Mouse (Mus musculus) kidney, embryonic 15.5 days (tissue): Measurements from ENCODE around the gene Fam124a. TPM values are rescaled to one million over a fixed set of nuclear protein-coding genes. Genes with fewer than 3 reads are reported as not detected.

Experiments
- ATAC-seq: fragments of 200-750 bp; cut with Nextera tagmentation; replicated peaks from 2 replicates; pipeline ENCODE4 v1.8.0; 2017; ENCODE audit warnings: moderate TSS enrichment; ENCODE audit not compliant: low FRiP score
- H3K27ac ChIP-seq: fragments of 300-500 bp; sonication (generic); 2 replicates; pipeline ENCODE4 v1.5.1; 2015; ENCODE audit warnings: mild to moderate bottlenecking, inconsistent platforms
- H3K27me3 ChIP-seq: fragments of 300-500 bp; sonication (generic); 2 replicates; pipeline ENCODE4 v1.6.1; 2015; ENCODE audit warnings: inconsistent platforms
- H3K36me3 ChIP-seq: fragments of 300-500 bp; sonication (generic); 2 replicates; pipeline ENCODE4 v1.6.1; 2015; ENCODE audit warnings: inconsistent platforms
- H3K4me1 ChIP-seq: fragments of 300-500 bp; sonication (generic); 2 replicates; pipeline ENCODE4 v1.6.1; 2015; ENCODE audit warnings: inconsistent platforms
- H3K4me2 ChIP-seq: fragments of 300-500 bp; sonication (generic); 2 replicates; pipeline ENCODE4 v1.6.1; 2015; ENCODE audit warnings: moderate library complexity, mild to moderate bottlenecking, inconsistent platforms
- H3K4me3 ChIP-seq: fragments of 300-500 bp; sonication (generic); replicated peaks from 2 replicates; pipeline ENCODE4 v1.5.1; 2015; ENCODE audit warnings: mild to moderate bottlenecking, inconsistent platforms
- H3K9ac ChIP-seq: fragments of 300-500 bp; sonication (generic); 2 replicates; pipeline ENCODE4 v1.6.1; 2015; ENCODE audit warnings: mild to moderate bottlenecking, inconsistent platforms
- H3K9me3 ChIP-seq: fragments of 300-500 bp; sonication (generic); replicated peaks from 2 replicates; pipeline ENCODE4 v1.6.1; 2016; ENCODE audit warnings: inconsistent platforms
- WGBS: fragments of 180-500 bp; shearing (Covaris S2); methylation state at CpG from one replicate; pipeline ENCODE4 v1.1.7; 2015; ENCODE audit warnings: mixed read lengths; 5-methylcytosine and 5-hydroxymethylcytosine counted together
- polyA plus RNA-seq: library from polyadenylated mRNA; unstranded; fragments of >200 nt; fragmentation: Nextera tagmentation; extraction: Ambion mirVana; gene quantifications from 2 replicates; pipeline ENCODE4 v1.2.1, GENCODE M21; 2015

Fam124a gene
- polyA plus RNA-seq, 1 experiment from 2014 or later = 7.4 TPM

DNA sequence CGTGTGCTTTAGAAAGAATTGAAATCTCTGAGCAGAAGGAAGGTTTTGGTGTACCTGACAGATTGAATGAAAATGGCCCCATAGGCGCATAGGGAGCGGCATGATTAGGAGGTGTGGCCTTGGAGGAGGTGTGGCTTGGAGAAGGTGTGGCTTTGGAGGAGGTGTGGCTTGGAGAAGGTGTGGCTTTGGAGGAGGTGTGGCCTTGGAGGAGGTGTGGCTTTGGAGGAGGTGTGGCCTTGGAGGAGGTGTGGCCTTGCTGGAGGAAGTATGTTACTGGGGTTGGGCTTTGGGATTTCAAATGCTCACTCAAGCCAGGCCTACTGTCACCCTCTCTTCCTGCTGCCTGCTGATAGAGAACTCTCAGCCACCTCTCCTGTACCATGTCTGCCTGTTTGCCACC, 25.4 kb downstream of the Fam124a start:
- Histone ChIP-seq H3K27ac (no peak overlapping the region), H3K9ac (no peak overlapping the region), H3K4me2 (no peak overlapping the region), H3K4me1 (no peaks in the 10 kb centered on the region; the same call in 1 of the 2 replicates), H3K27me3 (no peaks in the 10 kb centered on the region), H3K4me3 (no peak overlapping the region), H3K36me3 (no peaks in the 10 kb centered on the region), H3K9me3 (no peaks in the 10 kb centered on the region)
- WGBS = 92% methylated on average over 3 of the region's 3 CpGs
- ATAC-seq = no peak

DNA sequence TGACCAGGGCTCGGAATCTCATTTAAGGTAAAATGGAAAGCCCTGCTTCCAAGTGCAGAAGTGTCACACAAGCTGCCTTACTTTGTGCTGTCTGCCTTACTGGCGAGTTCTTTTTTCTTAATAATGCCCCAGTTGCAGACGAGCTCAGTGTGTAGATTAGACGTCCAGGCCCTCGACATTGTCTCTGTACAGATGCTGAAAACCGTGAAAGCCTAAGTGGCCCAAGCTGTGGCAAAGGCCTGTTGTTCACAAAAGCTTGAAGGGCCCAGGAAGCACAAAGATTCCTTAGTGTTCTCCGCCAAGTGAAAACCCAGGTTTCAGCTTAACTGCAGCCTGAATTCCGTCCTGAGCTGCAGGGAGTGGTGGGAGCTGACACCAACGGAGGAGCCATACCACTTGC, 26.2 kb downstream of the Fam124a start:
- no peak overlapping the region for H3K4me3 ChIP-seq
- H3K9ac ChIP-seq = no peak overlapping the region
- H3K9me3 ChIP-seq = no peaks in the 10 kb centered on the region
- H3K27ac ChIP-seq = no peak overlapping the region
- H3K4me1 ChIP-seq = no peaks in the 10 kb centered on the region; the same call in 1 of the 2 replicates
- ATAC-seq = no peak
- no peaks in the 10 kb centered on the region for H3K36me3 ChIP-seq
- no peak overlapping the region for H3K4me2 ChIP-seq
- no peaks in the 10 kb centered on the region for H3K27me3 ChIP-seq
- 73% methylated on average over 9 of the region's 9 CpGs for WGBS

DNA sequence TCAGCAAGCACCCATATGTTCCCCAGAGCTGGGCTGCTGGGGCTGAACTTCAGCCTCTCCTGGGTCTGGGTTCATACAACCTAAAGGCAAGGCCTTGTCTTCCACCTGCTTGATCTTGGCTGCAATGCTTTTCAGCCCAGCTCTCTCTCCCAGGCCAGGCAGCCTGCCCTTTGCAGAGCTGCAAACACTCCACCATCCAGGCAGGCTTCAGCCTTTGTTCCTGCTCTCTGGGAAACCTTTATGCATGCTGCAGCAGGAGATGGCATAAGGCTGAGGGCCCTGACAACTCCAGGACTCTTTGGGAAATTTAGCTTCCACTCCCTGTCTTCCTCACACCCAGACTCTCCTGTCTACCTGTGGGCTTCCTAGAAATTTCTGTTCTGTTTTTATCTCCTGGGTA, 29.1 kb downstream of the Fam124a start:
- H3K27me3 ChIP-seq = no peaks in the 10 kb centered on the region
- peaks cover 3% of the 10 kb centered on the region; the same call in 1 of the 2 replicates for H3K4me1 ChIP-seq
- ATAC-seq = no peak
- H3K36me3 ChIP-seq = no peaks in the 10 kb centered on the region
- H3K27ac ChIP-seq = peak overlapping the region; percentile 60
- H3K9me3 ChIP-seq = no peaks in the 10 kb centered on the region
- no peak overlapping the region for H3K9ac ChIP-seq
- H3K4me2 ChIP-seq = no peak overlapping the region
- H3K4me3 ChIP-seq = no peak overlapping the region

DNA sequence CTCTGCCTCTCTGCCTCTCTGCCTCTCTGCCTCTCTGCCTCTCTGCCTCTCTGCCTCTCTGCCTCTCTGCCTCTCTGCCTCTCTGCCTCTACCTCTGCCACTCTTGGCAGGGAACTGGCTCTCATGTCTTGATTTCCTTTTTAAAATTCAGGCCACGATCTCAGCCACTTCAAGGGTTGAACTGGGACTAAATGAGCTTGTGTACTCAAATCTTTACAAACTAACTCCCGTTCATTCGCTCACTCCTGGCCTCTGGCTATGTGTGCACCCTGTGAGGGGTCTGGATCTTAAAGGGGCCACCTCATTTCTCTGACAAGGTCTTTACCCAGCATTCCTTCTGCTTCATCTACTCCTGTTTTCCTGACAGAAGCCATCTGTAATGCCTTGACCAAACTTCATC, 29.8 kb downstream of the Fam124a start:
- Histone ChIP-seq H3K4me2 (no peak overlapping the region), H3K4me1 (peaks cover 3% of the 10 kb centered on the region; the same call in 1 of the 2 replicates), H3K9ac (no peak overlapping the region), H3K27me3 (no peaks in the 10 kb centered on the region), H3K4me3 (no peak overlapping the region), H3K9me3 (no peaks in the 10 kb centered on the region), H3K36me3 (no peaks in the 10 kb centered on the region), H3K27ac (peak overlapping the region; percentile 60; the same call in 1 of the 2 replicates)
- 46% methylated on average over 3 of the region's 3 CpGs for WGBS
- ATAC-seq = no peak

DNA sequence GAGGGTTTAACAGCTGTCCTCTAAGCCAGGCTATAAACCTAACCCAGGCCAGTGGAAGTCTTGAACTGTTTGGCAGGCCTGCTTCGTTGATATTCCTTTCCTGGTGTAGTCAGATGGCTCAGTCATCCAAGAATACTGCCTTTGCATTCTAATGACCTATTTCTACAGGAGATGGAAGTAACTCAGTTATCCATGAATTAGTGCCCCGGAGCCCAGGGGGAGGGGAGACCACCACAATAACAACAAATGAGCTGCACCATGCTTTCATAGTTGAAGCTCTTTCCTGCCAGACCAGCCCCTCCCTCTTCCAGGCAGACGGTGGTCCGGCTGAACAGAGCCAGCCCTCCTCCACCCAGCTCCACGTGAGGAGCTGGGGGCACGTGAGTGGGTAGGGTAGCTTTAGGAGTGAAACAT, 44.6 kb downstream of the Fam124a start:
- Histone ChIP-seq H3K9ac (no peak overlapping the region), H3K4me1 (0 out of 2 replicates have a peak, but pooled peaks cover 8% of the 10 kb centered on the region), H3K4me3 (no peak overlapping the region), H3K27ac (no peak overlapping the region), H3K9me3 (no peaks in the 10 kb centered on the region), H3K36me3 (no peaks in the 10 kb centered on the region), H3K27me3 (no peaks in the 10 kb centered on the region), H3K4me2 (no peak overlapping the region)
- 34% methylated on average over 6 of the region's 6 CpGs for WGBS
- ATAC-seq = no peak

DNA sequence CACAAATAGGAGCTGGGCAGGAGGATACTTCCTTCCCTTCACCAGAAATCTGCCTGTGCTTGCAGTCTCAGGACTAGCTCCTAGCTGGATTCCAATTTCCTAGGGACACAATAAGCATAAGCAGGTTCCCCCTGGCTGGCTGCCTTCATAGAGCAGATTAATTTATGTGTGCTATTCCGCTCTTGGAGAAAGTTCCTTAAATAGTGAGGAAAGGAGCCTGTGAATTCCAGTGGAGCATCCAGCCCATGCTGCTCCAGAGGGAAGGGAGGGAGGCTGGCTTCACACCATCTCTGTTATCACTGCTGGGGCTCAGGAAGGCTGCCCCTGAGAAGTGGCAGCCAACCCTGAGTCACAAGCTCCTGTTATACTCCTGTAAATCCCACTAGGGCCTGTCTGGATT, 46.7 kb downstream of the Fam124a start:
- no peak overlapping the region for H3K4me2 ChIP-seq
- H3K9me3 ChIP-seq = no peaks in the 10 kb centered on the region
- no peak overlapping the region for H3K4me3 ChIP-seq
- ATAC-seq = no peak
- no peak overlapping the region for H3K27ac ChIP-seq
- H3K9ac ChIP-seq = no peak overlapping the region
- 43% methylated on average over 1 of the region's 1 CpGs for WGBS
- H3K4me1 ChIP-seq = 0 out of 2 replicates have a peak, but pooled peaks cover 8% of the 10 kb centered on the region
- H3K27me3 ChIP-seq = no peaks in the 10 kb centered on the region
- H3K36me3 ChIP-seq = no peaks in the 10 kb centered on the region

DNA sequence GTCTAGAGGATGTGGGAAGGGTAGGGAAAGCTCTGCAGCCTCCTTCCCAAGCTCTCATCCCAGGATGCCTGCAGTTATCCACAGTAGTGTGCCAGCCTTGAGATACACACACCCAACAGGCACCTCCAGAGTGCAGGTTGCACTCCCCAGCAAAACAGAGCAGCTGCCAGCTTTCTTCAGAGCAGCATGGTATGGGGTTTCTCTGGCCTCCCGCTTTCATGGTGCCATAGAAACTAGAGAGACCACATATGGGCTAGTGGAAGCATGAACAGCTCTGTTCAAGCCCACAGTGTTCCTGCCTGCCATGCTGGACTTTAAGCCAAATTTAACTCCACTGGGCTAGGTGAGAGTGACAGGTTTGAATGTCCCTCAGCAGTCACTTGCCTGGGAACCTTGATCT, 47.3 kb downstream of the Fam124a start:
- no peak for ATAC-seq
- WGBS = 93% methylated on average over 1 of the region's 1 CpGs

DNA sequence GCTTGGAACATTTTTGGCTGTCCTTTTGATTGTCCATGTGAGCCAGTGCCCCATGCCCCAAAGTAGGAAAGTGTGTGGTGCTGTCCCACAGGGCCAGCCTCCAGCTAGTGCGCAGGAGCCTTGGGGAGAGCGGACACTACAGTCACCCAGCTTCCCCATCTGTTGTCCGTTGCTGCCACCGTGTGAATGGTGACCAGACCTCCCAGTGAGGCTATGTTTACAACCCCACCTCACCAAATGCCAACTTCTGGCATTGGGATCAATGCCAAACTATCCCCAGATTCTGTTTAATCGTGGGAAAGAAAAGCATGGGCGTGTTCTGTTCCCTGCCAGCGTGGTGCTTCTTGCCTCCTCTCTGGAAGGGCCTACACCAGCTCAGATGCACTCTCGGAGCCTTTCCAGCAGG, 52.3 kb downstream of the Fam124a start:
- Histone ChIP-seq H3K9ac (no peak overlapping the region), H3K4me3 (no peak overlapping the region), H3K27ac (no peak overlapping the region), H3K4me2 (no peak overlapping the region), H3K36me3 (no peaks in the 10 kb centered on the region), H3K27me3 (no peaks in the 10 kb centered on the region), H3K4me1 (no peaks in the 10 kb centered on the region), H3K9me3 (no peaks in the 10 kb centered on the region)
- no peak for ATAC-seq
- 72% methylated on average over 8 of the region's 8 CpGs for WGBS

More for the DNA sequence above, 47.3 kb downstream of the Fam124a start:
- H3K36me3 ChIP-seq = no peaks in the 10 kb centered on the region
- no peak overlapping the region for H3K27ac ChIP-seq
- no peaks in the 10 kb centered on the region for H3K9me3 ChIP-seq
- 0 out of 2 replicates have a peak, but pooled peaks cover 8% of the 10 kb centered on the region for H3K4me1 ChIP-seq
- H3K9ac ChIP-seq = no peak overlapping the region
- H3K27me3 ChIP-seq = no peaks in the 10 kb centered on the region
- no peak overlapping the region for H3K4me2 ChIP-seq
- no peak overlapping the region for H3K4me3 ChIP-seq

DNA sequence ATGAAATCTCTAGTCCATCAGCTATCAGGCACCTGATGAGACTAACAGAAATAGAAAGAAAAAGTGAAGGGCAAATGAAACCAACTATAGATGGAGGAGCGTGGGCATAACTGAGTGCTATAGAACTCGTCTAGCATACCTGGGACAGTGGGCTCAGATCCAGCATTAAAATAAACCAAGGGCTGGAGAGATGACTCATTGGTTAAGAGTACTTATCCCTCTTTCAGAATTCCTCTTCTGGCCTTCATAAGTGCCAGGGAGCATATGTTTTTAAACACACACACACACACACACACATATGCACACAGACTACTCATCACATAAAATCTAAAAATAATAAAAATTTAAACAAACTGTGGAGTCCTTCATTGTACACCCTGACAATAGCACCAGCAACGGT, 54.4 kb downstream of the Fam124a start:
- 86% methylated on average over 3 of the region's 3 CpGs for WGBS
- ATAC-seq = no peak

DNA sequence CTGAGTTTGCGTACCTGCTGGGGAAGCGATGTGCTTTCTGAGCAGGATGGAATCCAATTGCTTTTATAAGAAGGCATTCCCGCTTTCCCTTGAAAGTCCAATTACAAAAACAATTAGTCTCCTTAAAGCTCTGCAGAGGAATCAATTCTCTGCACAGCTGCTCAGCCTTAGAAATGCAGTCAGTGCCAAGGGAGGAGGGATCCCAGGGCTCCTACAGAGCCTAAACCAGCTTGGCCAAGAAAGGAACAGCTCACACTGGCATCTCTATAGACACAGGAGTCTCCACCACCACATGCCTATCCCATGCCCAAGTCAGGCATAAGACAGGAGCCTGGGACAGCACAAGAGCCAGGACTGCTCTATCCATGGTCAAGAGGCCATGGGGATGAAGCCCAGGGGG, 66.9 kb downstream of the Fam124a start:
- Histone ChIP-seq H3K27me3 (no peaks in the 10 kb centered on the region), H3K4me1 (no peaks in the 10 kb centered on the region), H3K4me3 (no peak overlapping the region), H3K27ac (no peak overlapping the region), H3K36me3 (no peaks in the 10 kb centered on the region), H3K9me3 (no peaks in the 10 kb centered on the region), H3K9ac (no peak overlapping the region), H3K4me2 (no peak overlapping the region)
- 85% methylated on average over 3 of the region's 3 CpGs for WGBS
- no peak for ATAC-seq

More for the DNA sequence above, 54.4 kb downstream of the Fam124a start:
- H3K4me1 ChIP-seq = no peaks in the 10 kb centered on the region
- H3K4me3 ChIP-seq = no peak overlapping the region
- no peaks in the 10 kb centered on the region for H3K27me3 ChIP-seq
- no peak overlapping the region for H3K9ac ChIP-seq
- H3K4me2 ChIP-seq = no peak overlapping the region
- no peaks in the 10 kb centered on the region for H3K9me3 ChIP-seq
- no peaks in the 10 kb centered on the region for H3K36me3 ChIP-seq
- H3K27ac ChIP-seq = no peak overlapping the region

DNA sequence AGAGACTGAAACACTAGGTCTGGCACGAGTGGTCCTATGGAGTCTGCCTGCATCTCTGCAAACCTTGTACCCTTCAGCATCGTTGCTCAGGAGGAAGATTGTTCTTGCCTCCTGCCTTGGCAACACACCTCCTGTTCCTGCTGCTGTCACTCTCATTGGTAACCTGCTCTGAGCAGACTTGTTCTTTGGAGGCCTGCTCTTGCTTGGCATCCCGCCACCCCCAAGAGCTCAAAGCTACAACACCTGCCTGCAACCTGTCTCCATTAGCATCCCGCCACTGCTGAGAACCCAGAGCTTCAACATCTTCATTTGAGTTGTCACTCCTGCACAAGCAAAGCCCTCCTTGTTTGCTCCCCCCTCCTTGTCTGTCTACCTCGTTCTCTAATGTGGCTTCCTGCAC, 72.4 kb downstream of the Fam124a start:
- 91% methylated on average over 5 of the region's 5 CpGs for WGBS
- Histone ChIP-seq H3K4me1 (no peaks in the 10 kb centered on the region), H3K4me2 (no peak overlapping the region), H3K27me3 (no peaks in the 10 kb centered on the region), H3K4me3 (no peak overlapping the region), H3K9ac (no peak overlapping the region), H3K27ac (no peak overlapping the region), H3K36me3 (no peaks in the 10 kb centered on the region), H3K9me3 (no peaks in the 10 kb centered on the region)
- no peak for ATAC-seq

DNA sequence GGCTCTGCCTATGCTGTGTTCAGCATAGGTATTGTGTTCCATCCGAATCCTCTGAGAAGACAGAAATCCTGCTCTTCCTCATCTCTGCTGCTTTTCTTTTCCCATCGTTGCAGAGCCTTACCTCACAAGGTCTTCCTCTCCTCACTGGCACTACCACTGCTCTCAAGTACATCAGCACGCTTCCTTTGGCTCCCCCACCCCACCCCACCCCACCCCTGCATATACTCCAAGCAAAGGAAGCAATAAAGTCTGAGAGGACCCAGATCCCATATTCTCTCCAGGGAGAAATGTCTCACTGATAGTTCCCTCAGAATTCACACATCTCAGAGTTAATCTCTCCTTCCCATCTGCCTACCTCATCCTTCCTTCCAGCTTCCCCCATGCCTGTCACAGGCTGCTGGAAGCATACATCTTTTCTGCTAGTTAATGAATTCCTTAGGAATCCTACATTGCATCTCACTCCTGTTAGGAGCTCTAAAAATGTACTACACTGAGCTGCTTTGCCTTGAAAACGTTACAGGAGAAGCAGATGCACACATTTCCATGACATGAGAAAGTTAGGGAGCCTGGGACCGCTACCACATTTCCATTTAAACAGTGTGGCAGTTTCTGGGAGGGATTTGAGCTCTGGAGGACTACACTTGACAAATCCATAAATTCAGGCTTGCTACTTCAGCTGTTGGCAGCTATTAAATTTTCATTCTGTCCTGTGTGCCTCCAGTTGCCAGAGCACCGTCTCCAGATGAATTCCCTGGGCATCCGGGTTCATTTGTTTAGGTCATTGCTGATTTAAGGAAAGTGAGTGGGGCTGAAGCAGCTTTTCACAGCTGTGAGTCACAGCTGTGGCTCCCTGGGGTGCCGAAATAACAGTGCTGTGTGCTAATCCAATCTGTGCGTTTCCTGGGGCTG, 82.2 kb downstream of the Fam124a start:
- Histone ChIP-seq H3K27ac (no peak overlapping the region), H3K4me1 (peaks cover 8% of the 10 kb centered on the region), H3K4me2 (no peak overlapping the region), H3K4me3 (no peak overlapping the region), H3K9me3 (no peaks in the 10 kb centered on the region), H3K9ac (no peak overlapping the region), H3K36me3 (no peaks in the 10 kb centered on the region), H3K27me3 (no peaks in the 10 kb centered on the region)
- no peak for ATAC-seq
- 19% methylated on average over 9 of the region's 9 CpGs for WGBS
